Mouse (Mus musculus) kidney, postnatal 10 days (tissue): ENCODE results near the gene Ehbp1l1.

Experiments used
- DNase-seq: peaks from one replicate; pipeline ENCODE4 v3.0.0; 2021; ENCODE audit warnings: mixed read lengths

Gene Ehbp1l1

GRCm38 (mm10) chr19:5665465-5665864 lies 60.7 kb downstream of the Ehbp1l1 start:
- DNase-seq: no peak

- DNase-seq: no peak
Observed at GRCm38 (mm10) chr19:5664669-5665257, 61.4 kb downstream of the Ehbp1l1 start.

GRCm38 (mm10) chr19:5662981-5663913 lies 62.9 kb downstream of the Ehbp1l1 start, which contains the start of gene Sipa1:
Gene Sipa1 (minus strand): TSS chr19:5663707.
- peak; percentile 97 for DNase-seq

- no peak for DNase-seq
Observed at GRCm38 (mm10) chr19:5662310-5662709, 63.8 kb downstream of the Ehbp1l1 start.

GRCm38 (mm10) chr19:5660942-5661751 lies 65.0 kb downstream of the Ehbp1l1 start:
- DNase-seq: peak; percentile 68
